Comparison of ENCODE assay signal across 21 mouse cellular contexts in genomic region chr4:35963532-35963931, GRCm38 (mm10).
DNase-seq lines count a peak whose midpoint lies in the region; ATAC-seq and TF ChIP-seq lines count a peak whose summit lies in the region.
"Had no signal": no experiment of that assay in that cellular context is flagged by ENCODE, and none has a peak within 500 bp of the region (broad histone marks: within the 10 kb centered on the region; RNA-seq: fewer than 3 reads in every experiment).

No protein-coding gene starts in this region.

- H3K4me2 ChIP-seq in midbrain, embryonic 11.5 days: no peak overlapping the region
- no peak overlapping the region for H3K4me2 ChIP-seq in midbrain, postnatal 0 days (ENCODE audit: low read depth, low read length, poor library complexity, severe bottlenecking)
- no peak overlapping the region for H3K4me2 ChIP-seq in midbrain, embryonic 14.5 days (ENCODE audit: low read length)
- no peak overlapping the region for H3K4me2 ChIP-seq in midbrain, embryonic 15.5 days
- H3K4me2 ChIP-seq: embryonic facial prominence, embryonic 13.5 days; embryonic facial prominence, embryonic 15.5 days; forebrain, embryonic 12.5 days had no signal

- no peak overlapping the region for H3K9ac ChIP-seq in midbrain, embryonic 11.5 days (ENCODE audit: low read length)
- H3K9ac ChIP-seq in midbrain, postnatal 0 days (replicated peaks; ENCODE audit: low read length, poor library complexity, severe bottlenecking): no peak overlapping the region
- H3K9ac ChIP-seq in midbrain, embryonic 14.5 days (replicated peaks; ENCODE audit: low read length): no peak overlapping the region
- no peak overlapping the region for H3K9ac ChIP-seq in midbrain, embryonic 15.5 days
- H3K9ac ChIP-seq: embryonic facial prominence, embryonic 13.5 days; embryonic facial prominence, embryonic 15.5 days; forebrain, embryonic 12.5 days had no signal

- no peaks in the 10 kb centered on the region for H3K36me3 ChIP-seq in midbrain, embryonic 11.5 days (ENCODE audit: control insufficient read depth, insufficient read depth, low read length)
- no peaks in the 10 kb centered on the region for H3K36me3 ChIP-seq in midbrain, postnatal 0 days (ENCODE audit: insufficient read depth, low read length)
- H3K36me3 ChIP-seq in midbrain, embryonic 14.5 days (ENCODE audit: control insufficient read depth, insufficient read depth, low read length): no peaks in the 10 kb centered on the region
- H3K36me3 ChIP-seq in midbrain, embryonic 15.5 days (replicated peaks): no peaks in the 10 kb centered on the region
- H3K36me3 ChIP-seq: embryonic facial prominence, embryonic 13.5 days; embryonic facial prominence, embryonic 15.5 days; forebrain, embryonic 10.5 days; forebrain, embryonic 12.5 days had no signal

- 52% methylated on average over 4 of the region's 4 CpGs for WGBS in midbrain, embryonic 11.5 days
- 38% methylated on average over 4 of the region's 4 CpGs for WGBS in midbrain, postnatal 0 days
- WGBS in midbrain, embryonic 14.5 days: 29% methylated on average over 4 of the region's 4 CpGs
- 35% methylated on average over 4 of the region's 4 CpGs for WGBS in midbrain, embryonic 15.5 days

- no peak overlapping the region for H3K4me3 ChIP-seq in midbrain, embryonic 11.5 days (ENCODE audit: low read depth, low read length)
- H3K4me3 ChIP-seq in midbrain, postnatal 0 days (ENCODE audit: low read depth, low read length): no peak overlapping the region
- no peak overlapping the region for H3K4me3 ChIP-seq in midbrain, embryonic 14.5 days (replicated peaks; ENCODE audit: low read depth, low read length)
- H3K4me3 ChIP-seq in midbrain, embryonic 15.5 days: no peak overlapping the region
- H3K4me3 ChIP-seq: embryonic facial prominence, embryonic 13.5 days; embryonic facial prominence, embryonic 15.5 days; erythroblast, embryonic 14.5 days; forebrain, embryonic 10.5 days; forebrain, embryonic 12.5 days had no signal

- H3K4me1 ChIP-seq in midbrain, embryonic 11.5 days (ENCODE audit: control insufficient read depth, insufficient read depth, low read length): no peaks in the 10 kb centered on the region
- H3K4me1 ChIP-seq in midbrain, postnatal 0 days (ENCODE audit: insufficient read depth, low read length): no peaks in the 10 kb centered on the region
- H3K4me1 ChIP-seq in midbrain, embryonic 14.5 days (ENCODE audit: control insufficient read depth, insufficient read depth, low read length): no peaks in the 10 kb centered on the region
- no peaks in the 10 kb centered on the region for H3K4me1 ChIP-seq in midbrain, embryonic 15.5 days
- H3K4me1 ChIP-seq: embryonic facial prominence, embryonic 13.5 days; embryonic facial prominence, embryonic 15.5 days; forebrain, embryonic 10.5 days; forebrain, embryonic 12.5 days had no signal

- TF ChIP-seq CTCF in midbrain, postnatal 0 days (IDR thresholded peaks at IDR 0.05): no peak

- DNase-seq in midbrain, embryonic 11.5 days (ENCODE audit: low spot score, missing footprints): peak; percentile 84
- no peak for DNase-seq in midbrain, postnatal 0 days (ENCODE audit: low spot score)
- DNase-seq in midbrain, embryonic 14.5 days: peak; percentile 24
- DNase-seq in c-Kit-positive CD71-positive TER-119-positive erythroid progenitor cells, embryonic 14.5 days (ENCODE audit: low spot score): no peak
- DNase-seq: adrenal gland, adult 2 months; adrenal gland, postnatal 10 days; adrenal gland, postnatal 25 days; cerebellum, adult 11 months; cerebellum, adult 18-20 months; cerebellum, adult 8-10 months; cerebellum, adult 9-11 months; cerebellum, postnatal 14 days; cerebellum, postnatal 36 days; embryo, embryonic 11 days had no signal

- H3K27ac ChIP-seq in midbrain, embryonic 11.5 days (ENCODE audit: low read depth, low read length): no peak overlapping the region
- H3K27ac ChIP-seq in midbrain, postnatal 0 days (ENCODE audit: low read depth, low read length): no peak overlapping the region
- no peak overlapping the region for H3K27ac ChIP-seq in midbrain, embryonic 14.5 days (replicated peaks; ENCODE audit: low read depth, low read length)
- no peak overlapping the region for H3K27ac ChIP-seq in midbrain, embryonic 15.5 days
- H3K27ac ChIP-seq: embryonic facial prominence, embryonic 13.5 days; embryonic facial prominence, embryonic 15.5 days; forebrain, embryonic 10.5 days; forebrain, embryonic 12.5 days had no signal

- ATAC-seq in midbrain, embryonic 11.5 days (ENCODE audit: low FRiP score): peak; percentile 40; the same call in 1 of the 2 replicates
- ATAC-seq in midbrain, postnatal 0 days (ENCODE audit: low FRiP score): no peak
- no peak for ATAC-seq in midbrain, embryonic 14.5 days (ENCODE audit: low FRiP score, low TSS enrichment)
- no peak for ATAC-seq in midbrain, embryonic 15.5 days (replicated peaks)
- ATAC-seq: forebrain, embryonic 16.5 days had no signal

- H3K27me3 ChIP-seq in midbrain, embryonic 11.5 days (ENCODE audit: control insufficient read depth, insufficient read depth, low read length): no peaks in the 10 kb centered on the region
- no peaks in the 10 kb centered on the region for H3K27me3 ChIP-seq in midbrain, postnatal 0 days (ENCODE audit: insufficient read depth, low read length)
- no peaks in the 10 kb centered on the region for H3K27me3 ChIP-seq in midbrain, embryonic 14.5 days (ENCODE audit: control insufficient read depth, insufficient read depth, low read length)
- H3K27me3 ChIP-seq in midbrain, embryonic 15.5 days (replicated peaks): no peaks in the 10 kb centered on the region
- H3K27me3 ChIP-seq: embryonic facial prominence, embryonic 13.5 days; embryonic facial prominence, embryonic 15.5 days; forebrain, embryonic 12.5 days had no signal

- no peaks in the 10 kb centered on the region for H3K9me3 ChIP-seq in midbrain, embryonic 11.5 days (ENCODE audit: control insufficient read depth, low read length)
- no peaks in the 10 kb centered on the region for H3K9me3 ChIP-seq in midbrain, postnatal 0 days (ENCODE audit: low read length)
- no peaks in the 10 kb centered on the region for H3K9me3 ChIP-seq in midbrain, embryonic 14.5 days (ENCODE audit: control insufficient read depth, low read length)
- H3K9me3 ChIP-seq in midbrain, embryonic 15.5 days: no peaks in the 10 kb centered on the region
- H3K9me3 ChIP-seq: embryonic facial prominence, embryonic 13.5 days; embryonic facial prominence, embryonic 15.5 days; forebrain, embryonic 10.5 days; forebrain, embryonic 12.5 days had no signal

Comparison
In these comparisons a context has a peak if more than half of its experiments do, and no peak if none do; other contexts are left out.
1. DNase-seq: peak in midbrain, embryonic 11.5 days (single experiment) and midbrain, embryonic 14.5 days (single experiment); none in midbrain, postnatal 0 days (single experiment) and c-Kit-positive CD71-positive TER-119-positive erythroid progenitor cells, embryonic 14.5 days (single experiment).